Mouse (Mus musculus) layer of hippocampus, adult 8-10 months (tissue): ENCODE measurements around the gene Usp49. TPM values are rescaled to one million over a fixed set of nuclear protein-coding genes. Genes with fewer than 3 reads are reported as not detected.
A peak's percentile ranks its signal among the peaks of the same experiment; 100 is the strongest.
"Not testable (repeated sequence)": the region's sequence is repeated elsewhere in the genome, so short reads cannot be mapped to it uniquely, and the experiment has no call there.

Experiments used
- DNase-seq, 2 experiments: peaks; one replicate each; pipeline ENCODE4 v3.0.0; 2022; ENCODE audit warnings: low spot score in 2 of 2
- total RNA-seq, 4 experiments: library from RNA; stranded (reverse); gene quantifications; 2 replicates each; pipeline ENCODE4 v1.2.4; 2022

Usp49 gene
- total RNA-seq, 4 experiments from 2014 or later: 8.1 to 11.5 (median 10.8) TPM

- peak in 1 of 2 experiments; percentile 45 for DNase-seq
Measured at GRCm38 (mm10) chr17:47646683-47647082, 16.2 kb downstream of the Usp49 start.

- DNase-seq: no peak
Measured at GRCm38 (mm10) chr17:47648966-47649365, 18.5 kb downstream of the Usp49 start.

- DNase-seq: no peak
Measured at GRCm38 (mm10) chr17:47651953-47652352, 21.5 kb downstream of the Usp49 start.

GRCm38 (mm10) chr17:47654346-47654745, 23.9 kb downstream of the Usp49 start:
- DNase-seq: not testable (repeated sequence)

- no peak for DNase-seq
Measured at GRCm38 (mm10) chr17:47655697-47656096, 25.2 kb downstream of the Usp49 start.

GRCm38 (mm10) chr17:47657901-47658300, 27.4 kb downstream of the Usp49 start:
- no peak for DNase-seq

- no peak for DNase-seq
Measured at GRCm38 (mm10) chr17:47658741-47659243, 28.3 kb downstream of the Usp49 start.

- no peak for DNase-seq
Measured at GRCm38 (mm10) chr17:47663009-47663713, 32.7 kb downstream of the Usp49 start.

GRCm38 (mm10) chr17:47664474-47664873, 34.0 kb downstream of the Usp49 start:
- no peak for DNase-seq

GRCm38 (mm10) chr17:47669166-47669565, 38.7 kb downstream of the Usp49 start:
- no peak for DNase-seq

GRCm38 (mm10) chr17:47671988-47672310, 41.5 kb downstream of the Usp49 start:
- DNase-seq: no peak

- DNase-seq: no peak
Measured at GRCm38 (mm10) chr17:47672311-47673111, 42.0 kb downstream of the Usp49 start.

GRCm38 (mm10) chr17:47676581-47676980, 46.1 kb downstream of the Usp49 start:
- DNase-seq: peak in 1 of 2 experiments; percentile 82

GRCm38 (mm10) chr17:47678238-47678637, 47.7 kb downstream of the Usp49 start:
- DNase-seq: no peak

GRCm38 (mm10) chr17:47678702-47679101, 48.2 kb downstream of the Usp49 start:
- no peak for DNase-seq

GRCm38 (mm10) chr17:47682836-47683235, 52.3 kb downstream of the Usp49 start:
- no peak for DNase-seq

GRCm38 (mm10) chr17:47687409-47688343, 57.2 kb downstream of the Usp49 start:
- DNase-seq: peak; percentile 94 to 95

- no peak for DNase-seq
Measured at GRCm38 (mm10) chr17:47688344-47688607, 57.8 kb downstream of the Usp49 start, which contains the start of gene Tomm6. Gene Tomm6 (minus strand): TSS chr17:47688386.

- peak; percentile 63 to 75 for DNase-seq
Measured at GRCm38 (mm10) chr17:47688608-47689575, 58.4 kb downstream of the Usp49 start, which contains the start of gene Frs3. Gene Frs3 (plus strand): TSS chr17:47689030.

GRCm38 (mm10) chr17:47689894-47690293, 59.4 kb downstream of the Usp49 start:
- no peak for DNase-seq
